Mouse (Mus musculus) embryo, embryonic 10 days (tissue): ENCODE measurements around the gene Arl8a.
"Not testable (repeated sequence)": the region's sequence is repeated elsewhere in the genome, so short reads cannot be mapped to it uniquely, and the experiment has no call there.

ENCODE experiments used
- DNase-seq: peaks from one replicate; pipeline ENCODE4 v3.0.0-alpha.2; 2015; ENCODE audit warnings: low spot score

Gene Arl8a

DNA sequence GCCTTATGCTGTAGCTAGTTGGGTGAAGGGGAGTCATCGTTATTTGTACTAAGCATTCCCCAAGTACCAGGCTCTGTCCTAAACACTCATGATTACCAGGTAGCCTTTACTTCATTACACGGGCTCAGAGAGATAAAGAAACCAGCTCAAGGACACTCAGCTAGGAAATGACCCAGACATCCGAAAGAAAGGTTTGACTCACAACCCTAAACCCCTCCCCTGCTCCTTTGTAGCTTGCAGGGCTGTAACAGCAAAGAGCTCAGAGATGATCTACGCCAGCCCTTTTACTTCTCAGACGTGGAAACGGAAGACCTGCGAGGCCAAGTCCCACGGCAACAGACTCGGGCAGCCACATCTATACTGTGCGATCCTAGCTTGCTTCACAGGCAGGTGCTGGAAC lies 23.7 kb downstream of the Arl8a start:
- no peak for DNase-seq

- no peak for DNase-seq
Observed at GRCm38 (mm10) chr1:135171202-135171601, 24.6 kb downstream of the Arl8a start.

DNA sequence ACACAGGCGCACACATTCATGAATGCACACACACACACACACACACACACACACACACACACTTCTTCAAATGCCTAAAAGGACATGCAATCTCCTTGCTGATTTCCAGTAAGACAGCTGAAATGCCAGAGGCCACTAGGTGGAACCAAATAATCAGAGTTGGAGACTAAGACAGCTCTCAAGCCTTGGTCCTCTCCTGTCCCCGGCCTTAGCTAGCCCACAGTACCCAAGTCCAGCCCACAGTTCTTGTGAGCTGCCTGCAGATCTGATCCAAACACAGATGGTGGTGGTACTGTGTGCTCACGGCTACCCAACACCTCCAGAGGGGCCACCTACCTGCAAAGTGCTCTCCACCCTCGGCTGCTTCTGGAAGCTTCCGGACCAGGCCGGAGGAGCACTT lies 25.4 kb downstream of the Arl8a start:
- peak; percentile 83 for DNase-seq

DNA sequence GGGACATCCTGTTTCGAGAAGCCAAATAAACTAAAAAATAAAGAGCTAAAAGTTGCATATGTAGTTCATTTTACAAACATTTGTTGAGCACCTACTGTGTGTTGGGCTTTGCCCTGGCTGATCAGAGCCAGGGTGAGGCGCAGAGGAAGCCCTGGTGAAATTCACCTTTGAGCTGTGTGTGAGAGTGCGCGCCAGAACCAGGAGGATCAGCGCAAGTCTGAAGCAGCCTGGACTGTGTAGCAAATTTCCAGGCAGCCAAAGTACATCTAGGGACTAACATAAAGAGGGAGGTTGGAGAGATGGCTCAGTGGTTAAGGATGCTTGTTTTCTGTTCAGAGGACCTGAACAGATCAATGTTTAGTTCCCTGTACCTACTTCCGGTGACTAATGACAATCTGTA lies 26.7 kb downstream of the Arl8a start:
- no peak for DNase-seq

- no peak for DNase-seq
Observed at GRCm38 (mm10) chr1:135175176-135175575, 28.6 kb downstream of the Arl8a start.

- DNase-seq = no peak
Observed at GRCm38 (mm10) chr1:135177724-135178123, 31.1 kb downstream of the Arl8a start.

- no peak for DNase-seq
Observed at GRCm38 (mm10) chr1:135178863-135179262, 32.2 kb downstream of the Arl8a start.

- no peak for DNase-seq
Observed at GRCm38 (mm10) chr1:135180830-135181229, 34.2 kb downstream of the Arl8a start.

- no peak for DNase-seq
Observed at GRCm38 (mm10) chr1:135181275-135181674, 34.7 kb downstream of the Arl8a start.

GRCm38 (mm10) chr1:135181880-135182623 lies 35.4 kb downstream of the Arl8a start:
- DNase-seq = no peak

GRCm38 (mm10) chr1:135182975-135183374 lies 36.4 kb downstream of the Arl8a start:
- DNase-seq = no peak

DNA sequence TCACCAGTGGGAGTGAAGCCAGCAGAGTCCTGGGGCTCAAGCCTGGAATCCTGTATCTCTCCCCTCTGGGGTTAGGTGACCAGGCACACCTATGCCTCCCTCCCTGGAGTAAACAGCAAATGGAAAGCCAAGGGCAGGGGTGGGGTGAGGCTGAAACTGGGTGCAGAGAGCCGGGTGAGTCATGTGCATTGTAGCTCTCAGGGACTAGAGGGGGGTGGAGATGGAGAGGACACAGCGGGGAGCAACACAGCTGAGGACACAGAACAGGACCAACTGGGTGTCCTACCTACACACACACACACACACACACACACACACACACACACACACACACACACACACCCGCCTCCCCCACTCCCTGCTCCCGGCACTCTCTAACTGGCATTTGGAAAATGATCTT lies 36.8 kb downstream of the Arl8a start:
- no peak for DNase-seq

DNA sequence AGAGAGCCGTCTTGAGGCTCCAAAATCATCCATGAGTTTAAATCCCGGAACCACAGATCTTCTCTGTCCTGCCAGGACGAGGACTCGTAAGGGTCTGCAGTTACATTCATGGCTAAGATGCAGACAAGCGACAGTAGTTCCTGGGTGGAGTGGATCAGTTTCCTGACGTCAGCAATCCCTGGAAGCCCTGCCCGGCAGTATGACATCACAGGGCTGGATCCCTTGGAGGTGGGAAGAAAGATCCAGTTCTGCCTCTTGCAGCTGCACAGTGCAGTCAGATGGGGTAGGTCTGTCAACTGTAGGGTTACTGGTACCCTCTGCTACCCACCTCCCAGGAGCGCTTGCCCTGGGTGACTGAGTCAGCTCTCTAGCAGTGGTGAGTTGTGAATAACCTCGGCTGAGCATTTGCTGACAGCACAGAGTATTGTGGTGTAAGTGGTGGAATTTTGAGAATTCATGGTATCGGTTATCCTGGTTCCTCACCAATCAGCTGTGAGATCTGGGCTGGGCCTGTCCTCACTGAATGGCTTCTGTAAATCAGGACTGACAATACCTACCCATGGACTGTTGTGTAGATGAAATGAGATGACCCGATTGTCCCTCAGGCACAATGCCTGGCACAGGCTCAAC lies 37.4 kb downstream of the Arl8a start:
- no peak for DNase-seq

DNA sequence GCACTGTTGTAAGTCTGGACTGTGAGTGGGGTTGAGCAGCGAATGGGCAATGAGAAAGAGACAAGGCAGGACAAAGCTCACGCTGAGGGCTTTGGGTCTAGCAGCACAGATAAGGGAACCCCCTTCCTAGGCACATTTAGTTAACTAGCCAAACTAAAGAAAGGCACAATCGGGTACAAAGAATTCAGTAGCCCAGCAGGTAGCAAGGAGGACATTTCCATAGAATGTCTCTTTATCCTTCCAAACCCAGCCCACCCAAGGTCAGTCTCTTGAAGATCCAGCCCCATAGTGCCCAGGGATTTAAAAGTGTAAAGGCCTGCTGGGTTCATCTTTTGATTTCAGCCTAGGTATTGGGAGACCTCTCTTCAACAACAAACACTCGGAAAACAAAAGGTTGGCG lies 39.3 kb downstream of the Arl8a start:
- no peak for DNase-seq

DNA sequence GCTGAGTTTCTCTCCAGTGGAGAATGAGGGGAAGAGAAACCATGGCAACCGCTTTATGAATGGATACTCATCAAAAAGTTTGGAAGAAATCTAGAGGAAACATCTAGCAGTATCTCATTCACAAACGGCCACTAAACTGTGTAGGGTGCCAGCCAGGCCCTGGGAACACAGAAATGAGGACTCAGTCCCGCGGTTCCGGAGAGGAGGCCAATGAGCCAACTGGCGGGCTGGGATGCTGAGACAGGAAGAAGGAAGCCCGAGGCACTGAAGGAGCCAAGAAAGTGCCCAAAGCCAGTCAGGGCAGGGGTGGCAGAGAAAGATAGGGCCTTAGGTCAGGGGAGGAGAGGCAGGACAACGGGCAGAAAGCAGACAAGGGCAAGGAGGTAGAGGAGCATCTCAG lies 39.8 kb downstream of the Arl8a start:
- no peak for DNase-seq

DNA sequence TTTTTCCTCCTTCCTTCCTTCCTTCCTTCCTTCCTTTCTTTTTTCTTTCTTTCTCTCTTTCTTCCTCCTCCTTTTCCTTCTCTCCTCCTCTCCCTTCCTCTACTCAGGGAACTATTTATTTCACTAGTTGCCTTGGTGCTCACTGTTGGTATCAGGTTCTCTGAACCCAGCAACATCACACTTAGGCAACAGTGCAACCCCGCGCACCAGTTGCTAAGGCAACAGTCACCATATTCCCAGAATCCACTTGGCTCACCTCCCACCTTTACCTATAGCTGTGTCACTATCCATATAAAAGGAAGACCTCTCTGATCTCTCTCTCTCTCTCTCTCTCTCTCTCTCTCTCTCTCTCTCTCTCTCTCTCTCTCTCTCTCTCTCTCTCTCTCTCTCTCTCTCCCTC lies 40.4 kb downstream of the Arl8a start:
- not testable (repeated sequence) for DNase-seq

- DNase-seq = no peak
Observed at GRCm38 (mm10) chr1:135188197-135188596, 41.6 kb downstream of the Arl8a start.

DNA sequence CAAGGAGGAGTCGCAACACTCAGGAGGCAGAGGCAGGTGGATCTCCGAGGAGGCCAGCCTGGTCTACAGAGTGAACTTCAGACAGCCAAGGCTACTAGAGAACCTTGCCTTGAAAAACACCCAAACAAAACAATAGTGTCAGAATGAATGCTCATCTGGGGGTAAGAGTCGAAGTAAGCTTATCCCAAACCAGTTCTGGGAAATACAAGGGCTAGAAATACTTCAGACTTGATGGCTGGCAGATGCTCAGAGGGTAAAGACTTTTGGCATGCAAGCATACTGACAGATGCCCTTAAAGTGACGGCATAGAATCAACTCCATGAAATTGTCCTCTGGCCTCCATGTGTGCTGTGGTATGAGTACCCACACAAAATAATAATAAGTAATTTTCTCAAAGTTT lies 42.6 kb downstream of the Arl8a start:
- DNase-seq = no peak

GRCm38 (mm10) chr1:135194335-135194734 lies 47.7 kb downstream of the Arl8a start:
- not testable (repeated sequence) for DNase-seq

- DNase-seq = no peak
Observed at GRCm38 (mm10) chr1:135195907-135196440, 49.4 kb downstream of the Arl8a start.

DNA sequence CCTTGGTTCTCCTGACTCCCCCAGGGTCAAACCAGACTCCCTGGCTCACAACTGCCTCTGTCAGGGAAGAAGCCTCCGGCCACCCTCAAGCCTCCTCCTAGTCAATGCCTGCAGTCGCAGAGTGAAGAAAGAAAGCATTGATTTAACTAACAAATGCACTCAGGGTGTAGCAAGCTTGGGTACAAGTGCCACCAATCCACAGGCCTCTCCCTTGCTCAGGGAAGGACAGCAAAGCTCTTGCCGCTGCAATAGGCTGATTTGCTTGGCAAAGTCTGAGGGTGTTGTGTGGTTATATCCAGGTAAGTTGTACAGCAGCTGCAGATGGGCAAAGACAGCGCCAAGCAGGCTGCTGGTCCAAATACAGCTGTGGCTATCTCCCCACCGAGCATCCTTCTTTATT lies 51.8 kb downstream of the Arl8a start:
- DNase-seq = no peak

DNA sequence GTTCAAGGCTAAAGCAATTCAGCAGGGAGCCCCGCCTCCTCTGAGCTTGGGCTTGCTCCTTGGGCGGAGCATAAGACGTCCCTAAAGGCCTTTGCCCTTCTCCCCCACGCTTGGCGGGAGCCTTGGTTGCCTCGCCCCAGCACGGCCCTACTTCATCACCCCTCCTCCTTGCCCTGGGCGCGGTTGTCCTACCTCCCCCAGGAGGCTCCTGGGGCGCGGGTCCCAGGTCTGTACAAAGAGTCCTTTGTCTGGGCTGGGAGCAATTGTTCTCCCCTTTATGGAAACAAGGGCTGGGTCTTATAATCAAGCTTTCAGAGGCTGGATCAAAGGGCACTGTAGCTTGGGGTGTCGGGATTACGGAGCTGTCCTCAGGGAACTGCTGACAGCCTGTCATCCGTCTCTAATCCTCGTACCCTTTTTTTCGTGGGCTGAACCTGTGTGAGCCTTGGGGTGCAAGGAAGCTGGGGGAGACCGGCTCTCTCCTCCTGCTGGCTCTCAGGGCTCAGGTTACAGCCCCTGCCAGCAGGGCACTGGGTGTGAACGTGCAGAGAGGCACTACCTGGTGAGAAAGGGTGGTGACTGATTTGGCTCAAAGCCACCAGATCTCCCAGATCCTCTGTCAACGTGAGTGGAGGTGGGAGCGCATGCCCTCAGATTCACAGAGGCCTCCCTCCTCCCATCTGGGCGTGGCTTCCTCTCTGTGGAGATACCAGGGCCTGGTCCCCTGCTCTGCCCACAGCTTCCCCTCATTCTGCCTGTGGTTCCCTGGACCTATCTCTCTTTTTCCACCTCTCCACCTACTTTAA lies 52.6 kb downstream of the Arl8a start:
- peak; percentile 70 for DNase-seq

- DNase-seq = no peak
Observed at GRCm38 (mm10) chr1:135200400-135200799, 53.8 kb downstream of the Arl8a start.
